Mouse (Mus musculus) thymus, postnatal 0 days (tissue): ENCODE measurements around the gene Gse1. TPM values are rescaled to one million over a fixed set of nuclear protein-coding genes. Genes with fewer than 3 reads are reported as not detected.

Experiments
- DNase-seq: peaks from one replicate; pipeline ENCODE4 v3.0.0-alpha.2; 2015; ENCODE audit warnings: low spot score
- polyA plus RNA-seq: library from polyadenylated mRNA; unstranded; fragments of >200 nt; fragmentation: Nextera tagmentation; extraction: Ambion mirVana; gene quantifications from 2 replicates; pipeline ENCODE4 v1.2.1, GENCODE M21; 2015

Gse1 gene
- polyA plus RNA-seq, 1 experiment from 2014 or later, result 35.9 TPM

DNA sequence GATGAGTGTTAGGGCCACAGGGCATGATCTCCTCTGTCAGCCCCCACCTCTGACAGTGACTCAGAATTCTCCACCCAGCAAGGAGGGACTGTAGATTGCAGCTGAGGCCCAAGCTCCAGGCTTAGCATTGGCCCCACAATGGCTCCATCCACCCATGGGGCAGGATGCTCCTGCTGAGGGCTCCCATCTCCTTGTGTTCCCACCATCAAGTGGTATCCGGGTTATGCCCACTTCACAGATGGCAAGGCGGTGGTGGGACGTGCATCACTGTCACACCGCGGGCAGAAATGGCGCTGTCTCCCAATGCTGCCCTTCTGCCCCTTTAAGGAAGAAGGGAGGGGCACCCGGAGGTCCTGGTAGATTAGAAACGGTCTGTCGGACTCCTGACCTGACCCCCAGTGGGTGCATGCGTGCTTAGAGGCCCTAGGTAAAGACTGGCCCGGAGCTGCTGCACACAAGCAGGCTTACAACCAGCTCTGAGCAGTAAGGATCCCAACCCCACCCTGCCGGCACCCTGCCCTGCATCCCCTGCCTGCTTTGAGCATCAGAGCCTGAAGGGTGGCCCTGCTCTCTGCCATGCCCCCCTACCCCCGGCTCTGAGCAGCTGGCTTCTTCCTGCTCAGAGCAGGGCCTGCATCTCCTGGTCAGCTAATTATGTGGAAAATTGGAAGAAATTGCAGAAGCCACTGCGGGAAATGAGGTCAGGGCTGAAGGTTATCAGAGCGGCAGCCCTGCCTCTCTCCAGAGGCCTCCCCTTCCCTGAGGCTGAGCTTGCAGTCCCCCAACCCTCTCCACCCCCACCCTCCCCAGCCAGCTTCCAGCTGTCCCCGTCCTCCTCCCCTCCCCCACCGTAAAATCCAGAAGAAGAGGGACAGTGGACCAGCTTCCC is 67.0 kb downstream of the Gse1 start:
- no peak for DNase-seq

DNA sequence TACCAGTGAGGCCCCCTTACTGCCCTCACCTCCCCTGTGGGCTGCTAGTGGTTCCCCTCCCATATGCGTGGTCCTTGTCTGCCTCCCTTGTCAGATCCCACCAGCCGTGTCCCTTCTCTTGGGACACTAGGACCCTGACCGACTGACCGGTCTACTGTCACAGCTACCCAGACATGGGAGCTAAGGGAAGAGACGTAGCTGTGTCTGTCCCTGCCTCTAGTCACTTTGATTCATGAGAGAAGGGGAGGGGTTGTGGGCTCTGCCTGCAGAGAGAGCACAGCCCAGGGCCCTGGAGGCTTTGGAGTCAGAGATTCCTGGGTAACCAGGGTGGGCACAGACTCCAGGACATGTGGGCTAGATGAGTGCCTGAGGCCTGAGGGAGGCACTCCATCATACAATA is 68.7 kb downstream of the Gse1 start:
- no peak for DNase-seq

DNA sequence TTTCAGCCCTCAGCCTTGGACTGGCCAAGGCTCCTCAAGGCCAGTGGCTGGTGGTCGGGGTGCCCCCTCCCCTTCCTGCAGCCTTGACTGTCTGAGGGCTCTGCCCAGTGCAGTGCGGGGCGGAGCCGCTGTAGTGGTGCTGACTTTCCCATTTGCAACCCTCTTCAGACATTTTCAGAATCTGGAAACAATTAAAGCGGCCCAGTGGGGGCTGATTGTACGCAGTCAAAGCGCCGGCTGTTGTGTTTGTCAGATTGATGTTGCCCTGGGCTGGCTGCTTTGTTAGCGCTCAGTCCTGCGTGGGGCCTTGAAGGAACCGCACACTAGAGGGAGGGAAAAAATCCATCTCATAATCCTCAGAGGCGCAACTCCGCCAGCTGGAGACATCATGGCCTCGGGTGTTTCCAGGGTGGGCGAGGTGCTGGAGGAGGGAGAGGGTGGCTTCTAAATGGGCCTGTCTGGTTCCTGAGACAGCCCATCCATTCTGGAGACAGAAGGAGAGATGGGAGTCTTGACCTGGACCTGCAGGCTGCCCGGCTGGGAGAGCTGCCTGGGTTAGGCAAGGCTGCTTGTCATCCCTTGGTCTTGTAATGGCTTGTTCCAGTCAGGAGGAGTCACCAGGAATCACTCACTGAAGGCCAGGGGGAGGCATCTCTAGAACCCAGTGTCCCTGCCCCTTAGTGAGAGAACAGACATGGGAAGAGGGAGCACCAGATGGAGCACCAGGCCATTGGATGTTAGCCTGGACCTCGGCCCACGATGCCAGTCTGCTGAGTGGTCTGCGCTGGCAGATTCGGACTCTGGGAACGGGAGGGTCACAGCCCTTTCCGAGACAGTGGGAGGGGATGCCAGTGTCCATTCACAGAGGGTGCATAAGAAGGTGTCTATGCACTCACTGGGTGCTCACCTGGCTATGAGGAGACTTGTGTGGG is 70.6 kb downstream of the Gse1 start:
- no peak for DNase-seq

DNA sequence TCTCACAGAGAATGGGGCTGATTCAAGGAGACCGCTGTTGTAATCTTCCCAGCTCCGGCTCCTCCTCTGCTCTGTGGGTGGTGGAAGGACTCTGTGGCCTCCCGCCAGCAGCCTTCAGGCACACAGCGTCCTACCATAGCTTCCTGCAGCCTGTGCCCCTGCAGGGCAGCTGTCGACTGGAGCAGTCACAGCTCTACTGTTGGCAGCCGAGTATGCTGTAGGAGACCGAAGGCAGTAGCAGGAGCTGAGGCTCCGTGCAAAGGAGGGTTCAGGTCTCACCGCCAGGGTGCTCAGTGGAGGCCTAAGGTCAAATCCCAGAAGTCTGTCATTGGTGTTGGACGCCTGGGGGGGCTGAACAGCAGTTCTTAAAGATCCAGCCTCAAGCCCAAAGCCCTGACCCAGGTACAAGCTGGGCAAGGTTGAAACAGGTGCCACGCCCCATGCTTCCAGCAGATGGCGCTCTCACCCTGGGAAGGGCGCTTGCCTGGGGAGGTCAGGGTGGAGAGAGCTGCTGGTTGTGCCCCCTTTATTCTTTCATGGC is 72.4 kb downstream of the Gse1 start:
- DNase-seq, result peak; percentile 82

DNA sequence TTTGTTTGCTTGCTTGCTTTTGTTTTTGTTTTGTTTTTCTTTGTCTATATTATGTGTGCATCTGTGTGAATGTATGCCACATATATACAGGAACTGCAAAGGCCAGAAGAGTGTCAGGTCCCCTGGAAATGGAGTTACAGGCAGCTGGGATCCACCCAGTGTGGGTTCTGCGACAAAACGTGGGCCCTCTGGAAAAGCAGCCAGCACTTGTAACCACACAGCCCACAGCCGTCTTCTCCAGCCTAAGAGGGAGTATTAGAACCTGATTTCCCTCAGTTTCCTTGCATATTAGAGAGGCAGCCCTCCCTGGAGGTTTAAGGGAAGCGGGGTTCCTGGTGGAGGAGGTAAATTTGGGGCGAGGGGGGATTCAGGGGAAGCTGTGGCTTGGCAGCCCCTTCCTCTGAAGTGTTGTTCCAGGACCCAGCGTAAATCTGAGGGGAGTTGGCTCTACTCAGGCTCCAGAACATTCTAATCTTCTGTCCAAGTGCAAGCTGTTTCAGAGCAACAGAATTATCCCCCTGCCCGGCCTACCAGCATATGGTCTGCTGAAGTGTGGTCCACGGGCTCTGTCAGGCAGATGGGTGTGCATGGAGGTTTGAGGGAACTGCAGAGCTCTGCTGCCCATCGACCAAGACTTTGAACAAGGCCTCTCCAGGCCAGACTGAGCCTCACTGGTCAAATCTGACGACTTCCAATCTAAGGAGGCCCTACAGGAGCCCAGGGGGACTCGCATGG is 74.9 kb downstream of the Gse1 start:
- DNase-seq, result no peak

DNA sequence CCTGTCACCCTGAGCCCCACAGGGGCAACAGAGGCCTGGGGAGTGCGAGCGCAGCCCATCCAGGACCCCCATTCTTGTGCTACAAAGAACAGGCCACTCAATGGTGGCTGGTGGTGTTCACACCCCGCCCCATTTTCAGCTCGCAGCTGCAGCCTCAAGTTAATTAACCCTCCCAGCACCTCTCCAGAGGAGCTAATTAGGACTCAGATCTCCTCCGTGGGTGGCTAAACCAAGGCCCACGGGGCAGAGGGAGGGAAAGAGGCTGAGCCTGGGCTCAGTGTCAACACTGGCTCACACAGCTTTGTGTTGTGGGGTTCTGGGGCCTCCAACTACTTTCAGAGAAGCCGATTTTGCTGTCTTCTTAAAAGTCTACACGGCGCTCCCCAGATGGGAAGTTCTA is 75.8 kb downstream of the Gse1 start:
- no peak for DNase-seq

DNA sequence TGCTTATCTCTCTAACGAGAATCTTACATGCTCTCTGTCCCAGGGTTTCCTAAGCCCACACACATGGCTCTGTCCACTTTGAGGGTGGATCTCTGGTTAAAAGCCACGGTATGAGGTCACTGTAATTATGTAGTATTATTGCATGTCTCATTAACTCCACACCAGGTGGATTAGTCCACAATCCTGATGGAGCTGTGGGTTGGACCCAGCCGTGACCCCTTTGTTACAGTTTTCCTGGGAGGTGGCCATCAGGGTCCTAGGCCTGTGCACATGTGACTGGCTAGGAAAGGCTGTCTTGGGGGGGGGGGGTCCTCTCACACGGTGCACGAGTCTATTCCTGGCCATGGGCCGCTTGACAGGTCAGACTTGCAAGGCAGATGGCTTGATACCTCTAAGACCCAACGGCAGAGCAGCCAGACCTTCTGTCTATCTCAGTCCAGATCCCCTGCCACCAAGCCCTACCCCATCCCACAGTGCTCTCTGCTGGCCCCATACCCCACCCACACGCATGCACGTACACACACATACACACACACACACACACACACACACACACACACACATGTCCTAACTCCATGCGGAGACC is 77.6 kb downstream of the Gse1 start:
- DNase-seq, result no peak

DNA sequence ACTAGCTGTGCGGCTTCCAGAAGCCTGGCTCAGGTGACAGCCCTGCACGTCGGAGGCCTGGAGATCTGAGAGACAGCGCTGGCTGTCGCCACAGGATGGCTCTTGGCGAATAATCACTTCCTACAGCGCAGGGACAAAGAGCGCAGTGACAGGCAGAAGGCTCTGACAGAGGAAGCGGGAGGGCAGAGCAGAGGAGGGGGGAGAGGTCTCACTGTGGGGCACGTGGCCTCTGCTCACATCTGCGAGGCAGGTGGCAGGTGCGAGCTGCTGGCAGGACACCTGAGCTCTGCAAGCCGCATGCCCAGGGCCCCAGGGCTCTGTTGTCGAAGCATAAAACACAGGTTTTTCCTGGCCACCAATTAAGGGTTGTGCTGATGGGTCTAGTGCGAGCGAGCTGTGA is 78.8 kb downstream of the Gse1 start:
- DNase-seq, result peak; percentile 88

DNA sequence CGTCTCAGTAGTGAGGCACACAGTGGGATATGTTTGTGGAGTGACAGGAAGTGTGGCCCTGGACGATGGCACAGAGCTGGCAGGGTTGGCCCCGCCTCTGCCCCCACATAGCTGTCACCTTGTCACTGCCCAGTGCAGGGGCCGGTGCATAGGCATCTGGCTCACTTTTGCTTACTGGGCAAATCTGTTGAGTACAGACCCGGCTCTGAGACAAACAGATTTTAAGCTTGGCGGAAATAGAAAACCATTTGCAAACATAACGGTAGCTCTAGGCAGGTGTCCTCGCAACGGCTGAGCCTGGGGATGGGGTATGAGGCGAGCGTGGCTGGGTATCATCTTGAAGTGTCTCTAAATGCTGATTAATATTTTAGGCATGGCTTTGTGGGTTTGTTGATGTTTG is 79.3 kb downstream of the Gse1 start:
- DNase-seq, result peak; percentile 50

DNA sequence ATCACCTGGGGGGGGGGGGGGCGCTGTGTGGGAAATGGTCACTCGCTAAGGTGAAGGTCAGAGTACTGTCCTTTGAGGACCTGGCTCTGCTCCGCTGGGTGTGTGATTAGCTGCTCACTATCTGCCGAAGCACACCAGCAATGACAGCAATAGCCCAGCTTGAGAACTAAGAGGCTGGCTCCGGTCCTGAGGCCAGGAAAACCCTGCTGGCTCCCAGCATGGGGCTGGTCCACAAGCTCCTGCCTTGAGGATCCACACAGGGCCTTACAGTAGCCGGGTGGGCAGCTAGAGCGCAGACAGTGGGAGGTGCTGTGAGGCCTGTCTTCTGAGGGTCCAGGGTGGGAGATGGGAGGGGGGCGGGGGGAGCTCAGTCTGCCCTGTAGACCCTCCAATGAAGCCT is 79.9 kb downstream of the Gse1 start:
- no peak for DNase-seq

DNA sequence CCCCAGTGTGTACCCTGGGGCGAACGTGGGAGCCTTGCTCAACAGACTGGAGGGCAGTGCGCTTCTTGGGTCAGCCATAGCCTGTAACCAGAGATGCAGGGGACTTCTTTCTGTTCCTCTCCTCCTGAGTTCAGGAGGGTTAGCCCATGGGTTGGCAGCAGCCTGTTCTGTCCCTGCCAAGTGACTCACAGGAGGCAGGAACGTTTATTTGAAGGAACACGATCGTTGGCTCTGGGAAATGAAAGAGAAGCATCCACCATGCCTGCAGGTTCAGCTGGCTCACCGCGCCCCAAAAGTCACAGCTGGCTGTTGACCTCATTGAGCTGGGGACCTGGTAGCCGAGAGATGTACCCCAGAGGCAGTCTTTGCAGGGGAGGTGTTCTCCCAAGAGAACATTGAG is 80.3 kb downstream of the Gse1 start:
- no peak for DNase-seq

DNA sequence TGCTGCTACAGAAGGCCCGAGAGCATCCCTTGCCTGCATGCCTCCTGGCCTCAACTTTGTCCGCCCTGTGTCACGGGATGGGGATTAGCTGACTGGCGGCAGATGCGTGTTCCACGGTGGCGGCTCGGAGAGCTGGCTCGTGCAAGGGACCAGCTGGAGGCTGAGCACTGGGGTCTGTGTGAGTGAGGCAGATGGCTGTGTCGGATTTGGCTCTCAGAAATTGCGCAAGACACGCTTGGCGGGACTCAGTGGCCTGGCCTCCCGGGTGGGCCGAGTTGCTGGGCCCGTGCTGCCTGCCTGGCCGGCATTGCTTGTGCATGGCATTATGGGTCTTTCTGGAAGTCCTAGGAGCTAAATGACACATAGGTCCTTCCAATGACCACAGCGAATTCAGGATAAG is 81.1 kb downstream of the Gse1 start:
- DNase-seq, result no peak

DNA sequence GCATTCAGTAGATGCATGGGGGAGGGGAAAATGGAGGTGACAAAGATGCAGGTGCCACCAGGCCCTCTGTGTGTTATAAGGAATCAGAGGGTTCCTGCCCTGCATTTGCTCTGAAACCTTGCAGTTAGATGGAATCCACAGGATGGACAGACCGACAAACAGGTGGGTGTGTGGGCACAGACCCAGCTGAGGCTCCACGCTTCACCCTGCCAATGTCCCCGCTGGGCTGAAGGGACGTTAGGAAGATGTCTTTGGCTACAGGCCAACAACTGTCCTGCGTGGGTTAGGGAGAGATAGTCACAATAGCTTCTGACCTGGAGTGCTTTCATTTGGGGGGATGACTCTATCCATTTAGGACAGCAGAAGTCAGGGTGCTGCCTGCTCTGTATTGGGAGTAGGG is 81.8 kb downstream of the Gse1 start:
- no peak for DNase-seq

DNA sequence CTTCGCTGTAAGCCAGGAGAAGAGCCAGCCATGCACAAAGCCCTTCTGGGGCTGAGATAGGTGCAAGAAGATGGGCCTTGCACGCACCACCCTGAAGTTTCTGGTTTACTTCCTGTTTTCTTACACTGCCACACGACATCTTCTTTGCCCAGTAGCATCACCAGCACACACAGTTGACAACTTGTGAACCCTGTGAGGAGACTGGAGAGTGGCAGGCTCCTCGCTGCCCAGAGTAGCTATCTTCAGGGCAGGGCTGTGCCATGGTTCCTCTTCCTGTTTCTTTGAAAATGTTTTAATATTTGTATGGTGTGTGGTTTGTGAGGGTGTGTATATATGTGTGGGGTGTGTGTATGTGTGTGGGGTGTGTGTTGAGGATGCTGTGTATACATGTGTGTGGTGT is 84.2 kb downstream of the Gse1 start:
- DNase-seq, result no peak

DNA sequence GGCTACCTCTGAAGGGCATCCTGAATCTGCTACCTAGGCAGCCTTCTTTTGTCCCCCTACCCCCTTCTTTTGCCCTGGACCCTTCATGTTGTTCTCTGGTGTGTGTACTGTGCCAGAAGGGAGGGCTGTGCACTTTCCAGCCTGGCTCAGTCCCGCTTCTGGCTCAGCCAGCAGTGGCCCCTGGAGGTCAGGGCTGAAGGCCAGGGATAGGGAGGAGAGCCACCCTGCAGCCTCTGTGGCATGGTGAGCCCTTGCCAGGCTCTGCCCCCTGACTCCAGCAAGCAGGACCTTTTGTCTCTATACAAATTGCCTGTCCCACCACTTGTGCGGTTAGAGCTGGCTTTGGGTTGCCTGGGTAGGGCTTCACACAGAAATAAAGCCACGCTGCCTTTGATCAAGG is 85.4 kb downstream of the Gse1 start:
- DNase-seq, result no peak

DNA sequence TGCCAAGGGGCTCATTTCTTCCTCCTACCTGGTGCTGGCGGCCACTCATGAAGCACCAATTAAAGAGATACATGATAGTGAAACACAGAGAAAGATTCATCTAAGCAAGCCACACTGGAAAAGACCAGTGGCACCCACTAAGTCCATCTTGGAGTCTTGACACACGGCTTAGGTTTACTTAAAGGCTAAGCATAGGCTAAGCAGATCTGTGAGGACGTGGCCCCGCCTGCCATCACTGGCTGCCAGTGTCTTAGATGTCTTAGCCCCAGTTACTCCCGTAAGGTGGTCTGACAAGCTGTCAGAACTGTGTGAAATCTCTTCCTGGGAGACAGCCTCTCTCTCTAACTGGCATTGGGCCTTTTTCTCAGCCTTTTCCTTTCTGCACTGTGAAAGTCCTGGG is 86.7 kb downstream of the Gse1 start:
- DNase-seq, result no peak

DNA sequence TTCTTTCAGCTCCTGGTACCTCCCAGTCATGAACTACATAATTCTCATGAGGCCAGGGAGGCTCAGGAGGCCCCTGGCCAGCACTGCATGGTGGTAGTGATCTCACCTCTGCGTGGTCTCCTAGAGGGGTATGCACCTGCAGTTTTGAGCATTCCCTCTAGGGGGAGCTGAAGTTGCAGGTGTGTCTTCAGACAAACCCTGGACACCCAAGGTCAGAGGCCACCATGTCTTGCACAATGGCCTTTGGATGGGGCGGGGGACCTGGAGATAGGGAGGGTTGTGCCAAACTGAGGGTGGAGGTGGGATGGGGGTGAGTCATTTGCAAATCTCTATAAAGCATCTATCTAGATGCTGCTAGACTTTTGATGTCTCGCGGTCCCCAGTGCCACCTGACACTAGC is 87.4 kb downstream of the Gse1 start:
- DNase-seq, result peak; percentile 41

DNA sequence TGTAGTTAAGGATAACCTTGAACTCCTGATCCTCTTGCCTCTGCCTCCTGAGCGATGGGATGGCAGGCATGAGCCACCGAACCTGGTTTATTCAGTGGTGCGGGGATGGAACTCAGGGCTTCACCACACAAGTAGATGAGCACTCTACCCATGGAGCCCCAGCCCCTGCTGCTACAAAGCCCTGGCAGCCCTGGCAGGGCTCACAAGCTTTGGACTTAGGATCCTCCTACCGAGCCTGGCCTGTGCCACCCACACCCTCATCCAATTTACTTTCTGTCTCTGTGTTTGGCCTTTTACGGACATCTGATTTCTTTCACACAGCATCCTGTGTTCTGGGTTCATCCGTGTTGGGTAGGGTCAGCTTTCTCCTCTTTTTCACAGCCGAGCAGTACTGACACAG is 88.5 kb downstream of the Gse1 start:
- no peak for DNase-seq

DNA sequence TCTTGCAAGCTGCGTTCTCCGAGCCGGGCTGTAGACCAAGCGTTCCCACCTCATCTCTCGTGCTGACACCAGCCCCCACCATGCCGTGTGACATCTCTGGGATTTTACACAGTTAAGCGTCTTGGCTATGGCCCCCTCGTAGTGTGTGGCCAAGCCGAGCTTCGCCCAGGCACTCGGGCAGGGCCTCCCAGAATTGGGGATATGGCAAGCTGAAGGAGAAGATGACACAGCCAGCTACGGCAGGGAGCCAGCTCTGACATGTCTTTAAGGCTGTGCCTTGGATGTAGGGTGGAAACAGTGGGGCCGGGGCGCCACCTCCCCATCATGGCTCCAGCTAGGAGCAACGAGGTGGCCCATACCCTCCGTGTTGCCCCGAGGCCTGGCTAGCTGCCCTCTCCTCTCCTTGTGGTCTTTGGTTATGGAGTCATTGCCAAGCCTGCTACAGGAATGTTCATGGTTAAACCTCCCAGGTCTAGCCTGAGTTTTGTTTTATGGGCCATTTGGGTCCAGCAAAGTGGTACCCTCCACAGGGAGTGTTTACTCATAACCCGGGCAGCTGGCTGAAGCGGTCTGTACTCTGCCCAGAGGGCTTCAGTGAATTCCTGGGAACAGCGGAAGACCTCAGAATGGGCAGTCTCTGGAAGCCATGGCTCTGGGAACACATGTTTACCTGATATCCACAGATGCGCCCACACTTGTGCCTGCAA is 89.0 kb downstream of the Gse1 start:
- no peak for DNase-seq

DNA sequence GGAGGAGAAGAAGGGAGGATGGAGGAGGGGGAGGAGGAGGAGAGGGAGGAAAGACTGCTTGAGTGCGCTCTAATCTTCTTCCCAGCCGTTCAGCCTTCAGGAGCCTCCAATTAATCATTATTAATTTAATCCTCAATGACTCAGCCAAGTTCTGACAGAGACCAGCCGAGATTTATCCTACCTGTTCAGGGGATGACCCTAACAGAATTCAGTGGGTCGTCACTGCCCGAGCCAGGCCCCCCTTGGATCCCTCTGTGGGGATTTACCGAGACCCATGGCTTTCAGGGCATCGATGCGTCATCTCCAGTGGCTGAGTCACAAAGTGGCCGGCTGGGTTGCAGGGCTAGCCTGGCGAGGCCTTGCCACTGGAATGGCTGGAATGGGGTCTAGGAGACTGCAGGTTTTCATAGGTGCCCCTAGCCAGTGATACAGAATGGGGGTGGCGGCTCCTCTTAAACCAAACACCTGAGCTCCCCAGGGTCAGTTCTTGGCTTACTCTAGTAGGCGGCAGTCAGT is 90.3 kb downstream of the Gse1 start:
- DNase-seq, result no peak
